Mouse (Mus musculus) ZHBTc4 (cell line): ENCODE measurements around the gene Gna13.
A peak's percentile ranks its signal among the peaks of the same experiment; 100 is the strongest.
"Not testable (repeated sequence)": the region's sequence is repeated elsewhere in the genome, so short reads cannot be mapped to it uniquely, and the experiment has no call there.

Experiments
- DNase-seq: peaks from one replicate; pipeline ENCODE4 v3.0.0-alpha.2; 2011; ENCODE audit warnings: low read depth, low spot score

The Gna13 gene

GRCm38 (mm10) chr11:109362463-109363190 is at the start of gene Gna13:
Gene Gna13 (plus strand): TSS chr11:109362831.
- peak; percentile 97 for DNase-seq

GRCm38 (mm10) chr11:109316921-109317320 is 45.7 kb upstream of the Gna13 start:
- peak; percentile 46 for DNase-seq

- DNase-seq: no peak
Measured at GRCm38 (mm10) chr11:109319471-109319870, 43.2 kb upstream of the Gna13 start.

GRCm38 (mm10) chr11:109319946-109320345 is 42.7 kb upstream of the Gna13 start:
- no peak for DNase-seq

GRCm38 (mm10) chr11:109320361-109320933 is 42.2 kb upstream of the Gna13 start:
- DNase-seq: no peak

- DNase-seq: no peak
Measured at GRCm38 (mm10) chr11:109326270-109326669, 36.4 kb upstream of the Gna13 start.

GRCm38 (mm10) chr11:109327381-109327780 is 35.2 kb upstream of the Gna13 start:
- no peak for DNase-seq

GRCm38 (mm10) chr11:109327952-109328351 is 34.7 kb upstream of the Gna13 start:
- no peak for DNase-seq

- no peak for DNase-seq
Measured at GRCm38 (mm10) chr11:109329331-109329730, 33.3 kb upstream of the Gna13 start.

- DNase-seq: no peak
Measured at GRCm38 (mm10) chr11:109330706-109331393, 31.8 kb upstream of the Gna13 start.

GRCm38 (mm10) chr11:109331424-109331824 is 31.2 kb upstream of the Gna13 start:
- peak; percentile 97 for DNase-seq

GRCm38 (mm10) chr11:109332722-109333121 is 29.9 kb upstream of the Gna13 start:
- DNase-seq: no peak

- DNase-seq: no peak
Measured at GRCm38 (mm10) chr11:109334773-109335172, 27.9 kb upstream of the Gna13 start.

GRCm38 (mm10) chr11:109335890-109336289 is 26.7 kb upstream of the Gna13 start:
- no peak for DNase-seq

- DNase-seq: no peak
Measured at GRCm38 (mm10) chr11:109339155-109339938, 23.3 kb upstream of the Gna13 start.

GRCm38 (mm10) chr11:109340541-109340940 is 22.1 kb upstream of the Gna13 start:
- DNase-seq: no peak

GRCm38 (mm10) chr11:109342666-109343065 is 20.0 kb upstream of the Gna13 start:
- DNase-seq: not testable (repeated sequence)

GRCm38 (mm10) chr11:109343558-109343957 is 19.1 kb upstream of the Gna13 start:
- peak; percentile 61 for DNase-seq

GRCm38 (mm10) chr11:109343991-109344599 is 18.5 kb upstream of the Gna13 start:
- peak; percentile 66 for DNase-seq

- DNase-seq: no peak
Measured at GRCm38 (mm10) chr11:109347242-109347959, 15.2 kb upstream of the Gna13 start.

- no peak for DNase-seq
Measured at GRCm38 (mm10) chr11:109348408-109348807, 14.2 kb upstream of the Gna13 start.
